Mouse (Mus musculus) lung, embryonic 15.5 days (tissue): ENCODE measurements around the gene Sgk1. TPM values are rescaled to one million over a fixed set of nuclear protein-coding genes. Genes with fewer than 3 reads are reported as not detected.

ENCODE experiments used
- ATAC-seq: fragments of 200-750 bp; cut with Nextera tagmentation; 2 replicates; pipeline ENCODE4 v1.8.0; 2017; ENCODE audit warnings: moderate number of reproducible peaks, borderline replicate concordance; ENCODE audit not compliant: low FRiP score, low TSS enrichment; ENCODE audit errors: extremely low read depth
- H3K27ac ChIP-seq: fragments of 300-500 bp; sonication (generic); 2 replicates; pipeline ENCODE4 v1.5.1; 2015; ENCODE audit warnings: moderate library complexity, mild to moderate bottlenecking, inconsistent platforms
- H3K27me3 ChIP-seq: fragments of 300-500 bp; sonication (generic); 2 replicates; pipeline ENCODE4 v1.6.1; 2015; ENCODE audit warnings: inconsistent platforms
- H3K36me3 ChIP-seq: fragments of 300-500 bp; sonication (generic); 2 replicates; pipeline ENCODE4 v1.6.1; 2015; ENCODE audit warnings: inconsistent platforms
- H3K4me1 ChIP-seq: fragments of 300-500 bp; sonication (generic); 2 replicates; pipeline ENCODE4 v1.6.1; 2015; ENCODE audit warnings: inconsistent platforms
- H3K4me2 ChIP-seq: fragments of 300-500 bp; sonication (generic); 2 replicates; pipeline ENCODE4 v1.6.1; 2015; ENCODE audit warnings: inconsistent platforms, mild to moderate bottlenecking, moderate library complexity
- H3K4me3 ChIP-seq: fragments of 300-500 bp; sonication (generic); 2 replicates; pipeline ENCODE4 v1.5.1; 2015; ENCODE audit warnings: mild to moderate bottlenecking, inconsistent platforms
- H3K9ac ChIP-seq: fragments of 300-500 bp; sonication (generic); 2 replicates; pipeline ENCODE4 v1.6.1; 2015; ENCODE audit warnings: inconsistent platforms
- H3K9me3 ChIP-seq: fragments of 300-500 bp; sonication (generic); 2 replicates; pipeline ENCODE4 v1.6.1; 2016; ENCODE audit warnings: inconsistent platforms
- WGBS: fragments of 180-500 bp; shearing (Covaris S2); methylation state at CpG from one replicate; pipeline ENCODE4 v1.1.7; 2015; 5-methylcytosine and 5-hydroxymethylcytosine counted together
- polyA plus RNA-seq: library from polyadenylated mRNA; unstranded; fragments of >200 nt; fragmentation: Nextera tagmentation; extraction: Ambion mirVana; gene quantifications from 2 replicates; pipeline ENCODE4 v1.2.1, GENCODE M21; 2015

The Sgk1 gene
- polyA plus RNA-seq, 1 experiment from 2014 or later = 47.1 TPM

GRCm38 (mm10) chr10:21904151-21904550 lies 22.2 kb downstream of the Sgk1 start:
- no peak overlapping the region for H3K4me2 ChIP-seq
- H3K9ac ChIP-seq = no peak overlapping the region
- no peak overlapping the region for H3K27ac ChIP-seq
- H3K9me3 ChIP-seq = no peaks in the 10 kb centered on the region
- WGBS = 66% methylated on average over 2 of the region's 2 CpGs
- no peaks in the 10 kb centered on the region for H3K36me3 ChIP-seq
- no peaks in the 10 kb centered on the region for H3K4me1 ChIP-seq
- ATAC-seq = no peak
- H3K27me3 ChIP-seq = no peaks in the 10 kb centered on the region
- no peak overlapping the region for H3K4me3 ChIP-seq

- H3K36me3 ChIP-seq = no peaks in the 10 kb centered on the region
Observed at GRCm38 (mm10) chr10:21905616-21906015, 23.6 kb downstream of the Sgk1 start.

GRCm38 (mm10) chr10:21906894-21907446 lies 25.0 kb downstream of the Sgk1 start:
- 30% methylated on average over 5 of the region's 5 CpGs for WGBS

More at GRCm38 (mm10) chr10:21905616-21906015, 23.6 kb downstream of the Sgk1 start:
- Histone ChIP-seq H3K4me3 (no peak overlapping the region), H3K27me3 (no peaks in the 10 kb centered on the region), H3K4me1 (no peaks in the 10 kb centered on the region), H3K4me2 (no peak overlapping the region), H3K27ac (no peak overlapping the region), H3K9ac (no peak overlapping the region), H3K9me3 (no peaks in the 10 kb centered on the region)
- ATAC-seq = no peak
- WGBS = 89% methylated on average over 1 of the region's 1 CpGs

GRCm38 (mm10) chr10:21907784-21908183 lies 25.8 kb downstream of the Sgk1 start:
- Histone ChIP-seq H3K9me3 (no peaks in the 10 kb centered on the region), H3K36me3 (no peaks in the 10 kb centered on the region), H3K27ac (no peak overlapping the region), H3K9ac (no peak overlapping the region), H3K27me3 (no peaks in the 10 kb centered on the region), H3K4me2 (no peak overlapping the region), H3K4me3 (no peak overlapping the region), H3K4me1 (no peaks in the 10 kb centered on the region)
- 42% methylated on average over 3 of the region's 3 CpGs for WGBS
- ATAC-seq = no peak

More at GRCm38 (mm10) chr10:21906894-21907446, 25.0 kb downstream of the Sgk1 start:
- Histone ChIP-seq H3K4me1 (no peaks in the 10 kb centered on the region), H3K27ac (no peak overlapping the region), H3K4me3 (no peak overlapping the region), H3K4me2 (no peak overlapping the region), H3K9ac (no peak overlapping the region), H3K9me3 (no peaks in the 10 kb centered on the region), H3K27me3 (no peaks in the 10 kb centered on the region), H3K36me3 (no peaks in the 10 kb centered on the region)
- ATAC-seq = no peak

- Histone ChIP-seq H3K27ac (no peak overlapping the region), H3K4me2 (no peak overlapping the region), H3K36me3 (no peaks in the 10 kb centered on the region), H3K9ac (no peak overlapping the region), H3K27me3 (no peaks in the 10 kb centered on the region), H3K4me1 (no peaks in the 10 kb centered on the region), H3K9me3 (no peaks in the 10 kb centered on the region), H3K4me3 (no peak overlapping the region)
- 87% methylated on average over 1 of the region's 1 CpGs for WGBS
- ATAC-seq = no peak
Observed at GRCm38 (mm10) chr10:21908686-21909085, 26.7 kb downstream of the Sgk1 start.

- Histone ChIP-seq H3K4me1 (no peaks in the 10 kb centered on the region), H3K9ac (no peak overlapping the region), H3K36me3 (no peaks in the 10 kb centered on the region), H3K9me3 (no peaks in the 10 kb centered on the region), H3K27ac (no peak overlapping the region), H3K27me3 (no peaks in the 10 kb centered on the region), H3K4me3 (no peak overlapping the region), H3K4me2 (no peak overlapping the region)
- WGBS = 81% methylated on average over 9 of the region's 9 CpGs
- no peak for ATAC-seq
Observed at GRCm38 (mm10) chr10:21910334-21910733, 28.4 kb downstream of the Sgk1 start.

GRCm38 (mm10) chr10:21911303-21911947 lies 29.4 kb downstream of the Sgk1 start:
- 56% methylated on average over 10 of the region's 10 CpGs for WGBS
- Histone ChIP-seq H3K9ac (no peak overlapping the region), H3K9me3 (no peaks in the 10 kb centered on the region), H3K4me2 (no peak overlapping the region), H3K27me3 (no peaks in the 10 kb centered on the region), H3K4me1 (no peaks in the 10 kb centered on the region), H3K4me3 (no peak overlapping the region), H3K27ac (no peak overlapping the region), H3K36me3 (no peaks in the 10 kb centered on the region)
- no peak for ATAC-seq

GRCm38 (mm10) chr10:21914751-21915150 lies 32.8 kb downstream of the Sgk1 start:
- no peaks in the 10 kb centered on the region for H3K4me1 ChIP-seq
- H3K9ac ChIP-seq = no peak overlapping the region
- H3K27me3 ChIP-seq = no peaks in the 10 kb centered on the region
- no peaks in the 10 kb centered on the region for H3K9me3 ChIP-seq
- ATAC-seq = no peak
- H3K4me3 ChIP-seq = no peak overlapping the region
- H3K36me3 ChIP-seq = no peaks in the 10 kb centered on the region
- H3K27ac ChIP-seq = no peak overlapping the region
- WGBS = 21% methylated on average over 1 of the region's 1 CpGs
- no peak overlapping the region for H3K4me2 ChIP-seq

- Histone ChIP-seq H3K27ac (no peak overlapping the region), H3K36me3 (no peaks in the 10 kb centered on the region), H3K4me2 (no peak overlapping the region), H3K4me3 (no peak overlapping the region), H3K27me3 (no peaks in the 10 kb centered on the region), H3K9ac (no peak overlapping the region), H3K9me3 (no peaks in the 10 kb centered on the region), H3K4me1 (no peaks in the 10 kb centered on the region)
- ATAC-seq = no peak
- 79% methylated on average over 11 of the region's 11 CpGs for WGBS
Observed at GRCm38 (mm10) chr10:21916301-21917071, 34.5 kb downstream of the Sgk1 start.

- Histone ChIP-seq H3K27ac (no peak overlapping the region), H3K4me1 (peaks cover 8% of the 10 kb centered on the region), H3K4me2 (no peak overlapping the region), H3K27me3 (no peaks in the 10 kb centered on the region), H3K4me3 (no peak overlapping the region), H3K9ac (no peak overlapping the region), H3K9me3 (no peaks in the 10 kb centered on the region), H3K36me3 (no peaks in the 10 kb centered on the region)
- no peak for ATAC-seq
- 64% methylated on average over 6 of the region's 6 CpGs for WGBS
Observed at GRCm38 (mm10) chr10:21918016-21918749, 36.2 kb downstream of the Sgk1 start.

- Histone ChIP-seq H3K27ac (no peak overlapping the region), H3K9me3 (no peaks in the 10 kb centered on the region), H3K4me2 (no peak overlapping the region), H3K4me3 (no peak overlapping the region), H3K9ac (no peak overlapping the region), H3K36me3 (no peaks in the 10 kb centered on the region), H3K27me3 (no peaks in the 10 kb centered on the region), H3K4me1 (peaks cover 14% of the 10 kb centered on the region)
- no peak for ATAC-seq
- 77% methylated on average over 7 of the region's 7 CpGs for WGBS
Observed at GRCm38 (mm10) chr10:21918750-21919145, 36.8 kb downstream of the Sgk1 start.

GRCm38 (mm10) chr10:21920611-21921010 lies 38.6 kb downstream of the Sgk1 start:
- 48% methylated on average over 2 of the region's 2 CpGs for WGBS
- no peaks in the 10 kb centered on the region for H3K9me3 ChIP-seq
- ATAC-seq = no peak

More at GRCm38 (mm10) chr10:21920611-21921010, 38.6 kb downstream of the Sgk1 start:
- no peaks in the 10 kb centered on the region for H3K36me3 ChIP-seq
- peaks cover 20% of the 10 kb centered on the region for H3K4me1 ChIP-seq
- H3K27me3 ChIP-seq = no peaks in the 10 kb centered on the region
- no peak overlapping the region for H3K4me2 ChIP-seq
- H3K4me3 ChIP-seq = no peak overlapping the region
- no peak overlapping the region for H3K9ac ChIP-seq
- H3K27ac ChIP-seq = no peak overlapping the region
